In genomic region chr9:48494817-48495547, GRCm38 (mm10) we compare ENCODE assay signal across 8 mouse cellular contexts. TPM values are rescaled to one million over a fixed set of nuclear protein-coding genes. Genes with fewer than 3 reads are reported as not detected.
A peak's percentile ranks its signal among the peaks of the same experiment; 100 is the strongest.
DNase-seq lines count a peak whose midpoint lies in the region; ATAC-seq lines count a peak whose summit lies in the region.

Rbm7 (minus strand) TSS chr9:48495299.
Gm5617 (plus strand) TSS chr9:48495442.

- peak; percentile 95 for DNase-seq in R1 (ENCODE audit: low read depth, low spot score)
- DNase-seq in cerebellum, postnatal 25 days: peak; percentile 96 to 98
- DNase-seq in frontal cortex, postnatal 25 days (ENCODE audit: low spot score in 2 of 2): peak; percentile 88 to 89
- peak; percentile 97 for DNase-seq in hindbrain, embryonic 14.5 days (ENCODE audit: low spot score)
- DNase-seq in layer of hippocampus, postnatal 36 days: peak; percentile 96
- peak; percentile 96 for DNase-seq in lung, postnatal 36 days
- DNase-seq in retina, postnatal 1 day: peak; percentile 98
- peak; percentile 89 for DNase-seq in urinary bladder, adult 2 months (ENCODE audit: low spot score)

- peak; percentile 99 for ATAC-seq in hindbrain, embryonic 14.5 days (ENCODE audit: low FRiP score)

- no peaks in the 10 kb centered on the region for H3K9me3 ChIP-seq in hindbrain, embryonic 14.5 days (ENCODE audit: control insufficient read depth, low read length)

- H3K27ac ChIP-seq in hindbrain, embryonic 14.5 days: peak within 1 kb of the TSS; percentile 94

- WGBS in hindbrain, embryonic 14.5 days: under 1% methylated on average over 72 of the region's 72 CpGs

- no peaks in the 10 kb centered on the region for H3K27me3 ChIP-seq in hindbrain, embryonic 14.5 days (ENCODE audit: control insufficient read depth, insufficient read depth, low read length)

- peaks cover 24% of the 10 kb centered on the region for H3K4me1 ChIP-seq in hindbrain, embryonic 14.5 days (replicated peaks; ENCODE audit: control insufficient read depth, insufficient read depth, low read length)

- peak within 1 kb of the TSS; percentile 95 for H3K4me3 ChIP-seq in hindbrain, embryonic 14.5 days (replicated peaks; ENCODE audit: low read length)

- H3K4me2 ChIP-seq in hindbrain, embryonic 14.5 days (replicated peaks): peak within 1 kb of the TSS; percentile 75

- H3K36me3 ChIP-seq in hindbrain, embryonic 14.5 days (replicated peaks; ENCODE audit: control insufficient read depth, insufficient read depth): peaks cover 31% of the 10 kb centered on the region

- H3K9ac ChIP-seq in hindbrain, embryonic 14.5 days: peak within 1 kb of the TSS; percentile 95

RNA-seq across cellular contexts. Expression of gene Rbm7, which starts in this region (rescaled TPM):
- polyA plus RNA-seq in hindbrain, embryonic 14.5 days (2014; fragmentation: Nextera tagmentation; extraction: Ambion mirVana): 78.8 and 80.7 TPM in 2 replicates
- total RNA-seq in layer of hippocampus, postnatal 36 days (2021): 10 to 100 TPM; 36.1 to 37.4 TPM
- 53.6 and 58.4 TPM in 2 replicates for polyA plus RNA-seq in urinary bladder, adult 2 months (2012; rRNA removed)

RNA-seq across cellular contexts. Expression of gene Gm5617, which starts in this region (rescaled TPM):
- 19.1 and 28.4 TPM in 2 replicates for polyA plus RNA-seq in hindbrain, embryonic 14.5 days (2014; fragmentation: Nextera tagmentation; extraction: Ambion mirVana)
- 10 to 100 TPM; 10.8 TPM for total RNA-seq in layer of hippocampus, postnatal 36 days (2021)
- polyA plus RNA-seq in urinary bladder, adult 2 months (2012; rRNA removed): 26.3 and 29.8 TPM in 2 replicates

Comparison
In these comparisons a context has a peak if more than half of its experiments do, and no peak if none do; other contexts are left out.
1. Peak in every context shown above with its lines: DNase-seq, ATAC-seq, H3K4me3 ChIP-seq and H3K27ac ChIP-seq.